In the genomic region with DNA sequence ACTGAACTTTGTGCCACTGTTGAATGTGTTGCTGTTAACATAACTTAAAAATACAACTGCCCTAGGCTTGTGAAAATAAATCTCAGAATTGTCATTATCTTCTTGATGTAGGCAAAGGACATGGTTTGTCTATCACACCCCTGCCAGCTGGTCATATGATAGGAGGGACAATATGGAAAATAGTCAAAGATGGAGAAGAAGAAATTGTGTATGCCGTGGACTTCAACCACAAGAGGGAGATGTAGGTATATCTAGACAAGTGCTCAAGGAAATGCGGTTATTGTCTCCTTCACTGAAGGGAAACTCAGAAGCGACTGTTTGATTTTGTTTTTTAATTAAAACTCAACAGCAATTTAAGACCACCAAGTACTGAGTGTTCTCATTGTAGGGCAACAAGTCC, we compare ENCODE assay signal across 12 mouse cellular contexts. TPM values are rescaled to one million over a fixed set of nuclear protein-coding genes. Genes with fewer than 3 reads are reported as not detected.
DNase-seq lines count a peak whose midpoint lies in the region; ATAC-seq and TF ChIP-seq lines count a peak whose summit lies in the region.
"Had no signal": no experiment of that assay in that cellular context is flagged by ENCODE, and none has a peak within 500 bp of the region (broad histone marks: within the 10 kb centered on the region; RNA-seq: fewer than 3 reads in every experiment).

No protein-coding gene starts in this region.

- no peak overlapping the region for H3K9ac ChIP-seq in heart, postnatal 0 days (replicated peaks; ENCODE audit: low read depth, low read length)
- no peak overlapping the region for H3K9ac ChIP-seq in lung, postnatal 0 days (replicated peaks; ENCODE audit: low read depth)
- no peak overlapping the region for H3K9ac ChIP-seq in embryonic facial prominence, embryonic 14.5 days (ENCODE audit: low read depth, low read length)
- H3K9ac ChIP-seq in kidney, embryonic 16.5 days (replicated peaks; ENCODE audit: low read length) = no peak overlapping the region
- H3K9ac ChIP-seq: stomach, embryonic 15.5 days had no signal

- no peak overlapping the region for H3K4me2 ChIP-seq in heart, postnatal 0 days (ENCODE audit: low read depth, low read length)
- H3K4me2 ChIP-seq in lung, postnatal 0 days (replicated peaks; ENCODE audit: low read depth, low read length) = no peak overlapping the region
- H3K4me2 ChIP-seq in embryonic facial prominence, embryonic 14.5 days (ENCODE audit: low read depth, low read length) = no peak overlapping the region
- no peak overlapping the region for H3K4me2 ChIP-seq in kidney, embryonic 16.5 days (replicated peaks; ENCODE audit: low read depth, low read length)
- H3K4me2 ChIP-seq: stomach, embryonic 15.5 days had no signal

- no peaks in the 10 kb centered on the region for H3K27me3 ChIP-seq in heart, postnatal 0 days (ENCODE audit: control insufficient read depth, insufficient read depth, low read length)
- no peaks in the 10 kb centered on the region for H3K27me3 ChIP-seq in lung, postnatal 0 days (replicated peaks; ENCODE audit: insufficient read depth, low read length)
- H3K27me3 ChIP-seq in embryonic facial prominence, embryonic 14.5 days (replicated peaks; ENCODE audit: control insufficient read depth, insufficient read depth, low read length) = no peaks in the 10 kb centered on the region
- no peaks in the 10 kb centered on the region for H3K27me3 ChIP-seq in splenic B cell, adult 2 months (ENCODE audit: control insufficient read depth, insufficient read depth, low read length, poor library complexity, severe bottlenecking)
- H3K27me3 ChIP-seq in kidney, embryonic 16.5 days (ENCODE audit: insufficient read depth, low read length) = no peaks in the 10 kb centered on the region
- H3K27me3 ChIP-seq: stomach, embryonic 15.5 days had no signal

- no peak overlapping the region for H3K4me3 ChIP-seq in heart, postnatal 0 days (ENCODE audit: low read depth, low read length)
- H3K4me3 ChIP-seq in lung, postnatal 0 days (ENCODE audit: low read depth, low read length) = no peak overlapping the region
- H3K4me3 ChIP-seq in embryonic facial prominence, embryonic 14.5 days (ENCODE audit: low read depth, low read length) = no peak overlapping the region
- H3K4me3 ChIP-seq in kidney, embryonic 16.5 days (ENCODE audit: low read length) = no peak overlapping the region
- H3K4me3 ChIP-seq: stomach, embryonic 15.5 days had no signal

- H3K27ac ChIP-seq in heart, postnatal 0 days (ENCODE audit: low read depth) = no peak overlapping the region
- H3K27ac ChIP-seq in lung, postnatal 0 days (ENCODE audit: low read length) = no peak overlapping the region
- no peak overlapping the region for H3K27ac ChIP-seq in embryonic facial prominence, embryonic 14.5 days (replicated peaks; ENCODE audit: low read depth, low read length)
- no peak overlapping the region for H3K27ac ChIP-seq in kidney, embryonic 16.5 days (ENCODE audit: low read length)
- H3K27ac ChIP-seq: stomach, embryonic 15.5 days had no signal

- peak; percentile 66 for TF ChIP-seq CTCF in heart, postnatal 0 days (IDR thresholded peaks at IDR 0.05; ENCODE audit: low read depth)
- peak; percentile 78 for TF ChIP-seq CTCF in lung, postnatal 0 days (IDR thresholded peaks at IDR 0.05)

- peaks cover 67% of the 10 kb centered on the region for H3K36me3 ChIP-seq in heart, postnatal 0 days (replicated peaks; ENCODE audit: control insufficient read depth, insufficient read depth, low read length)
- H3K36me3 ChIP-seq in lung, postnatal 0 days (ENCODE audit: insufficient read depth, low read length) = peaks cover 16% of the 10 kb centered on the region; the same call in 1 of the 2 replicates
- peaks cover 68% of the 10 kb centered on the region for H3K36me3 ChIP-seq in embryonic facial prominence, embryonic 14.5 days (ENCODE audit: control insufficient read depth, insufficient read depth, low read length)
- peaks cover 32% of the 10 kb centered on the region for H3K36me3 ChIP-seq in splenic B cell, adult 2 months (ENCODE audit: control insufficient read depth, insufficient read depth, low read length, poor library complexity, severe bottlenecking)
- peaks cover 57% of the 10 kb centered on the region for H3K36me3 ChIP-seq in kidney, embryonic 16.5 days (ENCODE audit: insufficient read depth, low read length)

- H3K9me3 ChIP-seq in heart, postnatal 0 days (replicated peaks; ENCODE audit: control insufficient read depth, low read length) = no peaks in the 10 kb centered on the region
- no peaks in the 10 kb centered on the region for H3K9me3 ChIP-seq in lung, postnatal 0 days (ENCODE audit: low read length)
- no peaks in the 10 kb centered on the region for H3K9me3 ChIP-seq in embryonic facial prominence, embryonic 14.5 days (ENCODE audit: control insufficient read depth, low read length)
- no peaks in the 10 kb centered on the region for H3K9me3 ChIP-seq in kidney, embryonic 16.5 days (ENCODE audit: low read length)
- H3K9me3 ChIP-seq: stomach, embryonic 15.5 days had no signal

- no peak for TF ChIP-seq EP300 in heart, postnatal 0 days (IDR thresholded peaks at IDR 0.05; ENCODE audit: low read depth)
- TF ChIP-seq EP300 in lung, postnatal 0 days (IDR thresholded peaks at IDR 0.05) = no peak

- no peak for ATAC-seq in heart, postnatal 0 days (ENCODE audit: insufficient read depth, low read depth)
- ATAC-seq in lung, postnatal 0 days = 0 out of 2 replicates have a peak, but pooled peaks have one; percentile 28
- ATAC-seq in embryonic facial prominence, embryonic 14.5 days (ENCODE audit: low read depth) = no peak
- ATAC-seq in kidney, embryonic 16.5 days (ENCODE audit: low FRiP score, low TSS enrichment) = no peak

- peak; percentile 51 for DNase-seq in heart, postnatal 0 days (ENCODE audit: low spot score)
- DNase-seq in heart, adult 11 months = no peak
- peak; percentile 81 for DNase-seq in lung, postnatal 0 days (ENCODE audit: low spot score)
- no peak for DNase-seq in lung, adult 18-20 months
- DNase-seq in embryonic facial prominence, embryonic 14.5 days (ENCODE audit: low spot score) = peak; percentile 70
- DNase-seq in splenic B cell, adult 2 months (ENCODE audit: low read depth, low spot score) = peak; percentile 60
- no peak for DNase-seq in testis, postnatal 10 days (ENCODE audit: low spot score)
- DNase-seq: cerebellum, adult 8-10 months; gastrocnemius, postnatal 10 days; kidney, postnatal 25 days had no signal

- 44% methylated on average over 3 of the region's 3 CpGs for WGBS in heart, postnatal 0 days
- WGBS in lung, postnatal 0 days = 33% methylated on average over 3 of the region's 3 CpGs
- WGBS in embryonic facial prominence, embryonic 14.5 days = 58% methylated on average over 3 of the region's 3 CpGs
- 61% methylated on average over 3 of the region's 3 CpGs for WGBS in kidney, embryonic 16.5 days

- H3K4me1 ChIP-seq in heart, postnatal 0 days (ENCODE audit: control insufficient read depth, insufficient read depth) = peaks cover 4% of the 10 kb centered on the region; the same call in 1 of the 2 replicates
- no peaks in the 10 kb centered on the region for H3K4me1 ChIP-seq in lung, postnatal 0 days (ENCODE audit: insufficient read depth, low read depth, low read length)
- no peaks in the 10 kb centered on the region for H3K4me1 ChIP-seq in embryonic facial prominence, embryonic 14.5 days (ENCODE audit: control insufficient read depth, insufficient read depth, low read length)
- H3K4me1 ChIP-seq in kidney, embryonic 16.5 days (ENCODE audit: insufficient read depth, low read length) = no peaks in the 10 kb centered on the region

RNA-seq across cellular contexts. Expression of gene Cpsf2, which starts 9.3 kb away (rescaled TPM):
- total RNA-seq in heart, postnatal 0 days (2014; rRNA removed; ENCODE audit: low replicate concordance) = 12.2 and 12.4 TPM in 2 replicates
- polyA plus RNA-seq in heart, postnatal 0 days (2015; fragmentation: Nextera tagmentation; extraction: Ambion mirVana) = 13.6 and 15.3 TPM in 2 replicates
- 13.1 and 13.6 TPM in 2 replicates for polyA plus RNA-seq in lung, postnatal 0 days (2015; fragmentation: Nextera tagmentation; extraction: Ambion mirVana)
- 27.3 and 29.2 TPM in 2 replicates for polyA plus RNA-seq in embryonic facial prominence, embryonic 14.5 days (2014; fragmentation: Nextera tagmentation; extraction: Ambion mirVana)
- polyA plus RNA-seq in kidney, embryonic 16.5 days (2015; fragmentation: Nextera tagmentation; extraction: Ambion mirVana) = 27.4 and 29.9 TPM in 2 replicates

RNA-seq across cellular contexts. Expression of gene Atxn3, which starts 27.1 kb away (rescaled TPM):
- total RNA-seq in heart, postnatal 0 days (2014; rRNA removed; ENCODE audit: low replicate concordance) = 8.4 and 15.8 TPM in 2 replicates
- 6.8 and 7.2 TPM in 2 replicates for polyA plus RNA-seq in heart, postnatal 0 days (2015; fragmentation: Nextera tagmentation; extraction: Ambion mirVana)
- polyA plus RNA-seq in lung, postnatal 0 days (2015; fragmentation: Nextera tagmentation; extraction: Ambion mirVana) = 14.1 and 15.3 TPM in 2 replicates
- 11.3 and 13.2 TPM in 2 replicates for polyA plus RNA-seq in embryonic facial prominence, embryonic 14.5 days (2014; fragmentation: Nextera tagmentation; extraction: Ambion mirVana)
- 12.5 and 14.0 TPM in 2 replicates for polyA plus RNA-seq in kidney, embryonic 16.5 days (2015; fragmentation: Nextera tagmentation; extraction: Ambion mirVana)

Comparison
In these comparisons a context has a peak if more than half of its experiments do, and no peak if none do; other contexts are left out.
1. DNase-seq: peak in heart, postnatal 0 days (single experiment), lung, postnatal 0 days (single experiment), embryonic facial prominence, embryonic 14.5 days (single experiment) and splenic B cell, adult 2 months (single experiment); none in heart, adult 11 months (single experiment), lung, adult 18-20 months (0 of 2) and testis, postnatal 10 days (single experiment).